Mouse (Mus musculus): ENCODE data around the gene Dock4. TPM values are rescaled to one million over a fixed set of nuclear protein-coding genes. Genes with fewer than 3 reads are reported as not detected.

The Dock4 gene
- polyA plus RNA-seq, 1 experiment from 2014 or later: 4.2 TPM

DNA sequence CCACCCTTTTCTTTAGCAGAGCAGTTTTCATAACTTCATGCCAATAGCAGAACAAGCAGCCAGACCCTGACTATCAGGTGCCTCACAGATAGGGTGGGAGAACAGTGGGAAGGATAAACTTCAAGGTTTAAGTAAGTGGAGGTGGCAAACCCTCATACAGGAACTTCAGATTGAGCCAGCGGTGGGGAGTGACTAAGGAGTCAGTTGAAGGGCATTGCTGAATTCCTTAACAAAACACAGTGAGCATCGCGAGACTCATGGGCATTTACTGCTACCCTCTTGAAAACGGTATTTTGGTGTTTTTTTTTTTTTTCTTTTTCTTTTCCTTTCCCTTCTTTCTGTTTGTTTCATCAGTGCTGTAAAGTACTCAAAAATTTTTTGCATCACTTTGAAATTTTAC, 148.4 kb downstream of the Dock4 start:
- Histone ChIP-seq H3K36me3 (ENCODE audit: control insufficient read depth, insufficient read depth, low read length) (no peaks in the 10 kb centered on the region), H3K27me3 (replicated peaks; ENCODE audit: control insufficient read depth, insufficient read depth, low read length) (no peaks in the 10 kb centered on the region), H3K4me2 (ENCODE audit: low read depth, low read length) (no peak overlapping the region), H3K27ac (ENCODE audit: low read length) (no peak overlapping the region), H3K4me1 (ENCODE audit: control insufficient read depth, insufficient read depth, low read length) (no peaks in the 10 kb centered on the region), H3K9ac (ENCODE audit: low read depth, low read length) (no peak overlapping the region), H3K4me3 (ENCODE audit: low read length) (no peak overlapping the region), H3K9me3 (ENCODE audit: control insufficient read depth, low read length) (no peaks in the 10 kb centered on the region)
- ATAC-seq: no peak
- 85% methylated on average over 4 of the region's 4 CpGs for WGBS

DNA sequence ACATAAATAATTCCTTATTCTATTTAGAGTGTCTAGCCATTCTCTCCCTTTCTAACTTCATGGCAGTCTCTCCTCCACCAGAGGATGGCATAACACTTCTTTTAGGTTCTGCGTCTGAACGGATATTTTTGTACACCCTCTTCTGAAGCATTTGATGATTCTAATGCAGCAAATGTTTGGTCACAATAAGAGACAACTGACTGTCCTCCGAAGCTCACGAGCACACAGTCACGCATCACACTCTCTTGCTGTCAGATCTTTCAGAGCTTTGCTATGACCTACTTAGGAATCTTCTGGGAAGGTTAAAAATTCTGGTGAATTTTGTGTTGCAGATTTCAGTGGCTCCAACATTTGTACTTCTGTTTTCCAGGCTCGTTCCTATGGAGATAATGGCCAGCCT, 149.7 kb downstream of the Dock4 start:
- H3K36me3 ChIP-seq (ENCODE audit: control insufficient read depth, insufficient read depth, low read length): no peaks in the 10 kb centered on the region
- ATAC-seq: no peak

DNA sequence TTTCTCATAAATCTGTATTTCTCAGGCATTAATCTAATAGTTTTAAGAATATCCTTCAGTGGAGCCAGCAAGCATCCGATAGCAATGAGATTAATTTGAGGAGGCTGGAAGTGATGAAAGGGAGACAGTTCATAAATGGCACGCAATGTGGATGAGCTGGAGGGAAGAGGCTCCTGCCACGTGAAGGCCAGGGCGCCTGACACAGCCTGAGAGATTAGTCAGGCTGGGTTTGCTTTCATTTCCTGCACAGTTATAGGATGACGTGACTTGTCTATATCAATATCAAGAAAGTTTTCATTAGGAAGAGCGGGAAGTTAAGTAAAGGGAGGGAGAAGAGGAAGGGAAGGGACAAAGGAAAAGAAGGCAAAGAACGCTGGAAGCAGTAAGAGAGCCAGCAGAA, 150.3 kb downstream of the Dock4 start:
- Histone ChIP-seq H3K9ac (ENCODE audit: low read depth, low read length) (no peak overlapping the region), H3K9me3 (ENCODE audit: control insufficient read depth, low read length) (no peaks in the 10 kb centered on the region), H3K4me1 (ENCODE audit: control insufficient read depth, insufficient read depth, low read length) (no peaks in the 10 kb centered on the region), H3K36me3 (ENCODE audit: control insufficient read depth, insufficient read depth, low read length) (no peaks in the 10 kb centered on the region), H3K27me3 (replicated peaks; ENCODE audit: control insufficient read depth, insufficient read depth, low read length) (no peaks in the 10 kb centered on the region), H3K27ac (ENCODE audit: low read length) (no peak overlapping the region), H3K4me2 (ENCODE audit: low read depth, low read length) (no peak overlapping the region), H3K4me3 (ENCODE audit: low read length) (no peak overlapping the region)
- WGBS: 87% methylated on average over 7 of the region's 7 CpGs
- ATAC-seq: no peak

More for the DNA sequence above, 149.7 kb downstream of the Dock4 start:
- no peak overlapping the region for H3K27ac ChIP-seq (ENCODE audit: low read length)
- no peaks in the 10 kb centered on the region for H3K4me1 ChIP-seq (ENCODE audit: control insufficient read depth, insufficient read depth, low read length)
- H3K4me2 ChIP-seq (ENCODE audit: low read depth, low read length): no peak overlapping the region
- no peaks in the 10 kb centered on the region for H3K9me3 ChIP-seq (ENCODE audit: control insufficient read depth, low read length)
- H3K27me3 ChIP-seq (replicated peaks; ENCODE audit: control insufficient read depth, insufficient read depth, low read length): no peaks in the 10 kb centered on the region
- no peak overlapping the region for H3K9ac ChIP-seq (ENCODE audit: low read depth, low read length)
- 88% methylated on average over 6 of the region's 6 CpGs for WGBS
- no peak overlapping the region for H3K4me3 ChIP-seq (ENCODE audit: low read length)

DNA sequence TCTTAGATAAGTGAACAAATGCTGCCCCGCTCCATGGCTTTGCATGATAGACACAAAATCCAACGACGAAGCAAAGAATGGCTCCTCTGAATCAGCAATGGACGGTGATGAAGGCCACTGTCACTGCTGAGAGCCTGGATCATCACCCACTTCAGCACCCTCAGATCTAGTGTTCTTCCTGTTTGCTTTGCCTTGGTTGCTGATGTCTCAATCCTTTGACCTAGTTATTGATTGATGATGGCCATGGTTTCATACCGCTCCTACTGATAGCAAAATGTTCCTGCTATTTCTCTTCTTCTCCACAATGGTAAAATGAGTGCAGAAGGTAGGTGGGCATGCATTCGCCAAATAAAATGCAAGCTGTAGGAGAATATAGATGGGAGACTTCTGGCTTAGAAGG, 150.7 kb downstream of the Dock4 start:
- Histone ChIP-seq H3K27ac (ENCODE audit: low read length) (no peak overlapping the region), H3K9ac (ENCODE audit: low read depth, low read length) (no peak overlapping the region), H3K27me3 (replicated peaks; ENCODE audit: control insufficient read depth, insufficient read depth, low read length) (no peaks in the 10 kb centered on the region), H3K9me3 (ENCODE audit: control insufficient read depth, low read length) (no peaks in the 10 kb centered on the region), H3K4me1 (ENCODE audit: control insufficient read depth, insufficient read depth, low read length) (no peaks in the 10 kb centered on the region), H3K4me2 (ENCODE audit: low read depth, low read length) (no peak overlapping the region), H3K36me3 (ENCODE audit: control insufficient read depth, insufficient read depth, low read length) (no peaks in the 10 kb centered on the region), H3K4me3 (ENCODE audit: low read length) (no peak overlapping the region)
- no peak for ATAC-seq
- 83% methylated on average over 6 of the region's 6 CpGs for WGBS

DNA sequence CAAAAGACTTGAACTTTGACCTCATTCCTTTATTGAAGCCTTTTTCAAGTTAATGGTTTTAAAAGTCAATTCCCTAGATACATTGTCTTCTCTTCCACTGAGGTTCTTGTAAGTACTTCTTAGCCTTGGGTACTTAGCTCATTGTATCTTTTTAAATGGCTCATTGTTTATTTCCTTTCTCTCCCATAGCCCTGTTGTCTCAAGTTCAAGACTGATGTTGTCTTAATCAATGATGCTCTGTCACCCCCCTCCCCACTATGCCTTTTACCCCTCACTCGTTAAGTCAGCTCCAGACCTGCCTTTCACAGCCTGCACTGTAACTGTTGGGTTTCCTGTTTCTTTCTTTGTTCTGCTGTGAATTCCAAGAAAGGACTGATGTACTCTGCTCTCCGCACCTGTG, 154.2 kb downstream of the Dock4 start:
- Histone ChIP-seq H3K27me3 (replicated peaks; ENCODE audit: control insufficient read depth, insufficient read depth, low read length) (no peaks in the 10 kb centered on the region), H3K9me3 (ENCODE audit: control insufficient read depth, low read length) (no peaks in the 10 kb centered on the region), H3K9ac (ENCODE audit: low read depth, low read length) (no peak overlapping the region), H3K4me3 (ENCODE audit: low read length) (no peak overlapping the region), H3K27ac (ENCODE audit: low read length) (no peak overlapping the region), H3K36me3 (ENCODE audit: control insufficient read depth, insufficient read depth, low read length) (no peaks in the 10 kb centered on the region), H3K4me2 (ENCODE audit: low read depth, low read length) (no peak overlapping the region), H3K4me1 (ENCODE audit: control insufficient read depth, insufficient read depth, low read length) (no peaks in the 10 kb centered on the region)
- 77% methylated on average over 2 of the region's 2 CpGs for WGBS
- no peak for ATAC-seq

DNA sequence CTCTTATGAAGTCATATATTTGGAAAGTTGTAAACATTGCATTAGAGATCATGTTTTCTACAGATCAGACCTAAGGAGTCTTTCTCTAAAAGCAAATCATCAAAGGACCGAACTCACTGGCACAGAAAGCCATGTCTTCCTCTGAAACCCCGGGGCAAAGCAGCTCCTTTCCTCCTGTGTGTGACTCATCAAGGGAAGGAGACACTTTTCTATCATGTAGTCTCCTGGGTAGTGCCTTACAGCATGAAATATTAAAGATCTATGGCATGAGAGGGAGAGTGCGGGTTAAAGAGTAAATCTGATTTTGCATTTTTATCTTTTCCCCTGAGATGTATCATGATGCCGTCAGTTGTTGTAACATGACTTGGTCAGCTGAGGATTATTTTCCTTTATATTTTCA, 159.8 kb downstream of the Dock4 start:
- no peaks in the 10 kb centered on the region for H3K36me3 ChIP-seq (ENCODE audit: control insufficient read depth, insufficient read depth, low read length)
- H3K4me3 ChIP-seq (ENCODE audit: low read length): no peak overlapping the region
- WGBS: 85% methylated on average over 4 of the region's 4 CpGs
- no peak overlapping the region for H3K9ac ChIP-seq (ENCODE audit: low read depth, low read length)
- H3K27me3 ChIP-seq (replicated peaks; ENCODE audit: control insufficient read depth, insufficient read depth, low read length): no peaks in the 10 kb centered on the region
- H3K4me1 ChIP-seq (ENCODE audit: control insufficient read depth, insufficient read depth, low read length): no peaks in the 10 kb centered on the region
- H3K9me3 ChIP-seq (ENCODE audit: control insufficient read depth, low read length): no peaks in the 10 kb centered on the region
- ATAC-seq: no peak
- no peak overlapping the region for H3K4me2 ChIP-seq (ENCODE audit: low read depth, low read length)
- H3K27ac ChIP-seq (ENCODE audit: low read length): no peak overlapping the region

DNA sequence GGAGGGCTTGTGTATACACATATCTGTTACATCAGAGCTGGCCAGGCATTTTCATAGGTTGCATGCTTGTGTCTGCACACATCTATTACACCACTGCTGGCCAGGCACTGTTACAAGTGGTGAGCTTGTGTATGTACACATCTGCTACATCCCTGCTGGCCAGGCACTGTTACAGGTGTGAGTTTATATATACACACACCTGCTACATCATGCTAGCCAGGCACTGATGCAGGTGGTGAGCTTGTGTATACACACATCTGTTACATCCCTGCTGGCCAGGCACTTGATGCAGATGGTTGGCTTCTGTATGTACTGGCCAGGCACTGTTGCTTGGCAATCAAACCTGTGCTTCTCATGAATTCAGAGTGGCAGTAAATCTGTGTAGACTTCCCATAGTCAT, 177.2 kb downstream of the Dock4 start:
- Histone ChIP-seq H3K4me2 (ENCODE audit: low read depth, low read length) (no peak overlapping the region), H3K36me3 (ENCODE audit: control insufficient read depth, insufficient read depth, low read length) (no peaks in the 10 kb centered on the region), H3K27ac (ENCODE audit: low read length) (no peak overlapping the region), H3K9me3 (ENCODE audit: control insufficient read depth, low read length) (no peaks in the 10 kb centered on the region), H3K4me1 (ENCODE audit: control insufficient read depth, insufficient read depth, low read length) (no peaks in the 10 kb centered on the region), H3K9ac (ENCODE audit: low read depth, low read length) (no peak overlapping the region), H3K4me3 (ENCODE audit: low read length) (no peak overlapping the region), H3K27me3 (replicated peaks; ENCODE audit: control insufficient read depth, insufficient read depth, low read length) (no peaks in the 10 kb centered on the region)
- no peak for ATAC-seq

DNA sequence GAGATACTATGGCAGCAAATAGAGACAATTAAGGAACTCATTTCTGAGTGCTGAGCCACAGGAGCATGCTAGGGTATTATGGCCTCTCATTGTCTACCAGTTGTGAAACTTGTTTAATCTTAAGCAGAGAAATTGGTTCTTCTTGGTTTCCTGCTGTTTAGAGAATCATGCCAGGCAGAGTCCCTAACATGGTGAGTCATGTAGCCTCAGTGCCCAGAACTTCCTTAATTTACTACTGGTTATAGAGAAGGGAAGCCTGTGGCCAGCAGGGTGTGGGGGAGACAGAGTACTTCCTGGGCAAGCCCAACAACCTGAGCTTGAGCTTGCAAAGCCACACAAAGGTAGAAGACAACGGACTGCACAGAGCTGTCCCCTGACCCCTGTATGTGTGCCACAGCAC, 180.8 kb downstream of the Dock4 start:
- ATAC-seq: no peak
- Histone ChIP-seq H3K4me1 (ENCODE audit: control insufficient read depth, insufficient read depth, low read length) (no peaks in the 10 kb centered on the region), H3K9ac (ENCODE audit: low read depth, low read length) (no peak overlapping the region), H3K36me3 (ENCODE audit: control insufficient read depth, insufficient read depth, low read length) (no peaks in the 10 kb centered on the region), H3K4me2 (ENCODE audit: low read depth, low read length) (no peak overlapping the region), H3K4me3 (ENCODE audit: low read length) (no peak overlapping the region), H3K27ac (ENCODE audit: low read length) (no peak overlapping the region), H3K9me3 (ENCODE audit: control insufficient read depth, low read length) (no peaks in the 10 kb centered on the region), H3K27me3 (replicated peaks; ENCODE audit: control insufficient read depth, insufficient read depth, low read length) (no peaks in the 10 kb centered on the region)
- WGBS: 86% methylated on average over 1 of the region's 1 CpGs

DNA sequence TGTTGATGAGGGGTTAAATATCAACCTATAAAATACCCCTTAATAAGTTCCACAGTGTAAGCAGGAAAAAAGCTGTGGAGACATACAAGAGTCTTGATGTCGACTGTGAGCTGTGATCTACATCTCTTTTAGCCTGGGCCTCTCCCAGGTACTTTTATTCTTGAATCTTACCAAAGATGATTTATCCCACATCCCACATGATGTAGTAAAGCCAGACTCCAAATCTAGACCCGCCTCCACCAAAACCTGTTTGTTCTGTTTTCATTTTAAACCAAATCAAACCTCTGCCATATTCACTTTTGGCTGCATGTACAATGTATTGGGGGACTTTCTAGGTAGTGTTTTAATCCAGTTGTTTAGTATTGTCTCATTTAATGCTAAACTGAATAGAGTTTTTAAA, 187.5 kb downstream of the Dock4 start:
- Histone ChIP-seq H3K4me1 (ENCODE audit: control insufficient read depth, insufficient read depth, low read length) (no peaks in the 10 kb centered on the region), H3K27ac (ENCODE audit: low read length) (no peak overlapping the region), H3K9me3 (ENCODE audit: control insufficient read depth, low read length) (no peaks in the 10 kb centered on the region), H3K4me2 (ENCODE audit: low read depth, low read length) (no peak overlapping the region), H3K36me3 (ENCODE audit: control insufficient read depth, insufficient read depth, low read length) (no peaks in the 10 kb centered on the region), H3K4me3 (ENCODE audit: low read length) (no peak overlapping the region), H3K9ac (ENCODE audit: low read depth, low read length) (no peak overlapping the region), H3K27me3 (replicated peaks; ENCODE audit: control insufficient read depth, insufficient read depth, low read length) (no peaks in the 10 kb centered on the region)
- no peak for ATAC-seq
- 84% methylated on average over 2 of the region's 2 CpGs for WGBS

DNA sequence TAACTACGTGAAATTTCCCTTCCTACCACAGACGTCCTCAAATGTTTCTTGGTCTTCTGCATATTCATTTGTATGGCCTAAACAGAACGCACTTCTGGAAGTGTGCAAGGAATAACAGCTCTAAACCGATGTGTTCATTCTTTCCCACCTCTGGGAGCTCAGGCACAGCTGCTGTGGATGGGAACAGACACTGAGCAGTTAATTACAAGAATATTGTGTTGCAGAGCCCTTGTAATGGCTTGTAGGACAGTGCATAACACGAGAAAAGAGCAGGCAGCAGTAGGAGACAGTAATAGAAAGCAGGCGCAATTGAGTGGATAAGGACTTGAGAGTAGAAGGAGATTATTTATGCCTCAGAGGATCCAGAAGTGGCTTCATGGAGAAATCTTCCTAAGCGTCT, 188.4 kb downstream of the Dock4 start:
- no peaks in the 10 kb centered on the region for H3K4me1 ChIP-seq (ENCODE audit: control insufficient read depth, insufficient read depth, low read length)
- no peak overlapping the region for H3K4me2 ChIP-seq (ENCODE audit: low read depth, low read length)
- 80% methylated on average over 7 of the region's 7 CpGs for WGBS
- no peak overlapping the region for H3K4me3 ChIP-seq (ENCODE audit: low read length)
- no peaks in the 10 kb centered on the region for H3K36me3 ChIP-seq (ENCODE audit: control insufficient read depth, insufficient read depth, low read length)
- no peak overlapping the region for H3K27ac ChIP-seq (ENCODE audit: low read length)
- no peak for ATAC-seq
- H3K9me3 ChIP-seq (ENCODE audit: control insufficient read depth, low read length): no peaks in the 10 kb centered on the region
- H3K27me3 ChIP-seq (replicated peaks; ENCODE audit: control insufficient read depth, insufficient read depth, low read length): no peaks in the 10 kb centered on the region
- H3K9ac ChIP-seq (ENCODE audit: low read depth, low read length): no peak overlapping the region

All from intestine, embryonic 16.5 days (tissue).